Mouse (Mus musculus) heart, embryonic 13.5 days (tissue): ENCODE data around the gene Wfdc12. TPM values are rescaled to one million over a fixed set of nuclear protein-coding genes. Genes with fewer than 3 reads are reported as not detected.

Source experiments
- ATAC-seq: fragments of 200-750 bp; cut with Nextera tagmentation; 2 replicates; pipeline ENCODE4 v1.8.0; 2017; ENCODE audit warnings: moderate TSS enrichment; ENCODE audit not compliant: insufficient number of reproducible peaks, low FRiP score, low TSS enrichment; ENCODE audit errors: extremely low read depth
- H3K27ac ChIP-seq: fragments of 300-500 bp; sonication (generic); replicated peaks from 2 replicates; pipeline ENCODE4 v1.5.1; 2015; ENCODE audit warnings: moderate library complexity, mild to moderate bottlenecking, inconsistent platforms
- H3K27me3 ChIP-seq: fragments of 300-500 bp; sonication (generic); replicated peaks from 2 replicates; pipeline ENCODE4 v1.6.1; 2015; ENCODE audit warnings: mild to moderate bottlenecking, inconsistent platforms
- H3K36me3 ChIP-seq: fragments of 300-500 bp; sonication (generic); 2 replicates; pipeline ENCODE4 v1.6.1; 2015; ENCODE audit warnings: mild to moderate bottlenecking, inconsistent platforms
- H3K4me1 ChIP-seq: fragments of 300-500 bp; sonication (generic); 2 replicates; pipeline ENCODE4 v1.6.1; 2015; ENCODE audit warnings: inconsistent platforms
- H3K4me2 ChIP-seq: fragments of 300-500 bp; sonication (generic); 2 replicates; pipeline ENCODE4 v1.6.1; 2015; ENCODE audit warnings: inconsistent platforms, mild to moderate bottlenecking, moderate library complexity
- H3K4me3 ChIP-seq: fragments of 300-500 bp; sonication (generic); 2 replicates; pipeline ENCODE4 v1.5.1; 2015; ENCODE audit warnings: moderate library complexity, mild to moderate bottlenecking, inconsistent platforms
- H3K9ac ChIP-seq: fragments of 300-500 bp; sonication (generic); 2 replicates; pipeline ENCODE4 v1.6.1; 2015; ENCODE audit warnings: inconsistent platforms, mild to moderate bottlenecking, moderate library complexity
- H3K9me3 ChIP-seq: fragments of 300-500 bp; sonication (generic); 2 replicates; pipeline ENCODE4 v1.6.1; 2016; ENCODE audit warnings: inconsistent platforms
- WGBS: fragments of 180-500 bp; shearing (Covaris S2); methylation state at CpG from one replicate; pipeline ENCODE4 v1.1.7; 2015; ENCODE audit warnings: mixed read lengths; 5-methylcytosine and 5-hydroxymethylcytosine counted together
- polyA plus RNA-seq: library from polyadenylated mRNA; unstranded; fragments of >200 nt; fragmentation: Nextera tagmentation; extraction: Ambion mirVana; gene quantifications from 2 replicates; pipeline ENCODE4 v1.2.1, GENCODE M21; 2015

Wfdc12 gene
- polyA plus RNA-seq, 1 experiment from 2014 or later: not detected

DNA sequence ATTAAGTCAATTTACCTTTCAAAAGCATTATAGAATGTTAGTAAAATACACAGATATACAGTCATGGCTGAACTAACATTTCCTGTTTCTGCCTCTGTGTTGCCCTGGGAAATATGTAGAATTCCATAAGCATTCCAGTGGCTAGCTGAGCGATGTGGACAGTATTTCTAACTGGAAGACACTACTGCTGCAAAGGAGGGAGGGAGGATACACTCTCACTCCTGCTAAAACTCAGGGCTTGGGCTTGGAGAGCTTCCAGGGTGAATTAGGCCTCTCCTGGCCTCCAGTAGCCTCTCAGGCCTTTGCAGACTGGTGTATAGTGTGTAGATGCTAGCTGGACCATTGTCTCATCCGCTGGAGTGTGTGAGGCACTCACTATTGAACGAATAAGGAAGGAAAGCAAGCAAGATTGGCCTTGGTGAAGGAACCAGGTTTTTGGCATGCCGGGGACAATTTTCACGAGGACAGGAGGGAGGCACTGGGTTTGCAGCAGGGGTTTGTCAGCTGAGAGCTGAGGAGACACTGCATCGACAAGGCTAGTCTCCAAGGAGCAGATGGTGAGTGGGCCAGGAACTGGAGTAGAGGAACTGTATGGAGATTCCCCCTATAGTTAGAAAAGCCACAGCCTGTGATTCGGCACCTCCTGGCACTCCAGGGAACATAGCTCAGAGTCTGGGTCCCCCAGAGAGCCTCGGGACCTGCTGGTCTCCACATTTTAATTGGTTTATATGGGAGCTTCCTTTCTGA, 15.6 kb downstream of the Wfdc12 start:
- Histone ChIP-seq H3K4me2 (no peak overlapping the region), H3K9me3 (no peaks in the 10 kb centered on the region), H3K36me3 (no peaks in the 10 kb centered on the region), H3K9ac (no peak overlapping the region), H3K27me3 (peaks cover 62% of the 10 kb centered on the region), H3K27ac (no peak overlapping the region), H3K4me1 (peaks cover 35% of the 10 kb centered on the region), H3K4me3 (no peak overlapping the region)
- WGBS: 57% methylated on average over 8 of the region's 8 CpGs
- no peak for ATAC-seq

DNA sequence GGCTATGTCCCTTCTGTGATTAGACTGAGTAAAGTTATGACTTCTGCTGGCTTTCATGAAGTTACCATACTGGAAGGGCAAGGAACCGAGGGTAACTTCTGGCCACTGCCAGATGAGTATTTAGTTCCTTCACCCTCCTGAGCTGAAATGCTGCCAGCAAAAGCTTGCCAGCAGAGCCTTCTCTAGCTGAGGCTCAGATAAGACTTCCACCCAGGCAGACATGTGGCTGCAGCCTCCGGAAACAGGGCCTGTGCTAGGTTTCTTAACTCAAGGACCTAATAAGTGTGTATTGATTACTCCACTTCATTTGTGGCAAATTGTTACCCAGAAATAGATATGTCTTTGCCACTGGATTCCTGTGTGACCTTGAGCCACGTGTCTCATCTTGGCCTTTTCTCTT, 17.0 kb downstream of the Wfdc12 start:
- peaks cover 38% of the 10 kb centered on the region for H3K4me1 ChIP-seq
- H3K9me3 ChIP-seq: no peaks in the 10 kb centered on the region
- no peak overlapping the region for H3K9ac ChIP-seq
- 23% methylated on average over 3 of the region's 3 CpGs for WGBS
- H3K27me3 ChIP-seq: peaks cover 68% of the 10 kb centered on the region
- no peaks in the 10 kb centered on the region for H3K36me3 ChIP-seq
- H3K27ac ChIP-seq: peak overlapping the region; percentile 43
- H3K4me2 ChIP-seq: no peak overlapping the region
- no peak for ATAC-seq
- H3K4me3 ChIP-seq: no peak overlapping the region

DNA sequence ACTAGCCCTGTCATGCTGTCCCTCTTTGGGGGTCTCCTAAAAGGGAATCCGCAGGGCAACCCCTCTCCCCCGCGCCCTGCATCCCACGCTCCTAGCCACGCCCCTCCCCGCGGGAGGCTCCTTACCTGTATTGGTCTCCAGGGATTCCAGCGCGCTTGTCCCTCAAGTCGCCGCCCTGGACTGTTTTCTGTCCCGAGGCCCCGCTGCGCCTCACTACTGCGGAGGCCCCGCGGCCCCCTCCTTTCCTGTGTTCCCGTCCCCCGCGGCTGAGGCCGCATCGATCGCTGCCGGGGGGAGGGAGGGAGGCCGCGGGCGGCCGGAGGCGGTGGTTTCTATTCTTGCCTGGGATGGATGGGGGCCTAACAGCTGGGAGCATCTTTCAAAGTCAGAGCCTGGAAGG, 19.5 kb downstream of the Wfdc12 start, which contains the start of gene Kcns1:
TSS of gene Kcns1 (minus strand) at position 212 of the 400 bp plus-strand sequence.
- H3K9ac ChIP-seq: peak within 1 kb of the TSS; percentile 71
- H3K27ac ChIP-seq: no peak within 1 kb of the TSS
- H3K36me3 ChIP-seq: no peaks in the 10 kb centered on the region
- peaks cover 74% of the 10 kb centered on the region for H3K27me3 ChIP-seq
- ATAC-seq: no peak
- H3K9me3 ChIP-seq: no peaks in the 10 kb centered on the region
- peak within 1 kb of the TSS; percentile 47 for H3K4me3 ChIP-seq
- H3K4me2 ChIP-seq: peak within 1 kb of the TSS; percentile 73
- WGBS: 2% methylated on average over 29 of the region's 29 CpGs
- H3K4me1 ChIP-seq: peaks cover 46% of the 10 kb centered on the region

DNA sequence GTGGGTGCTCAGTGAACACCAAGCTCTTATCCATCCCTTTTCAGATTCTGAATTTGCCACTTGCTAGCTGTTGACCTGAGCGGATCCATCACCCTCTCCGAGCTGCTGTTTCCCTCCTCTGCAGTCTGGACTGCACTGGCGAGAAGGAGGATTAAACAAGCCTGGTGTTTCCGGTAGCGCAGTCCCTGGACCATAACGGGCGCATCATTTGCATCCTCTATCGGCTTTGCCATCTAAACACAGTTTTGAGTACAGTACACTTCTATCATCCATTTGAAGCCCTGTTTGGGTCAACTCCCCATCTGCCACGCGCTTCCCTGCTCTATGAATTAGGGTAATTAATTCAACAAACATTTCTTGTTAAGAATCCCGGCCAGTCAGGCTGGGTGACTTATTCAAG, 20.1 kb downstream of the Wfdc12 start:
- Histone ChIP-seq H3K4me3 (peak overlapping the region; percentile 47; the same call in 1 of the 2 replicates), H3K9ac (peak overlapping the region; percentile 71; the same call in 1 of the 2 replicates), H3K4me2 (peak overlapping the region; percentile 73), H3K27ac (no peak overlapping the region), H3K9me3 (no peaks in the 10 kb centered on the region), H3K4me1 (peaks cover 46% of the 10 kb centered on the region), H3K27me3 (peaks cover 80% of the 10 kb centered on the region), H3K36me3 (no peaks in the 10 kb centered on the region)
- ATAC-seq: no peak
- 10% methylated on average over 11 of the region's 11 CpGs for WGBS

DNA sequence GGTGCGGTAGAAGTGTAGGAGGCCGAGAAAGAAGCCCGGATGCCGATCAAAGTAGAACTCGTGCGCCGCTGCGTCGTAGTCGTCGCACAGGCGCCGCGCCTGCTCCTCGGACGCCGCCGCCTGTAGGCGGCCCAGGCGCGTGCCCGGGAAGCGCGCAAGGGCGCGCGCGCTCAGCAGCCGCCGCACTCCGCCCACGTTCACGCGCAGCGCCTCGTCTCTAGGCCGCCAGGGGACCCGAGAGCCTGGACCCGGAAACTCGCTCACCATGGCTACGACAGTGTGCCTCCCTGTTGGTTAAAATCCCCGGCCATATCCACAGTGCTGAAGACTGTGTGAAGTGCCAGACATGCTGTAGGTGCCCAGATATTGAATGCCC, 21.8 kb downstream of the Wfdc12 start:
- Histone ChIP-seq H3K27ac (no peak overlapping the region), H3K9me3 (no peaks in the 10 kb centered on the region), H3K27me3 (peaks cover 90% of the 10 kb centered on the region), H3K36me3 (no peaks in the 10 kb centered on the region), H3K4me3 (peak overlapping the region; percentile 45), H3K4me2 (peak overlapping the region; percentile 67), H3K4me1 (peaks cover 32% of the 10 kb centered on the region), H3K9ac (peak overlapping the region; percentile 50; the same call in 1 of the 2 replicates)
- no peak for ATAC-seq
- 11% methylated on average over 28 of the region's 42 CpGs for WGBS

DNA sequence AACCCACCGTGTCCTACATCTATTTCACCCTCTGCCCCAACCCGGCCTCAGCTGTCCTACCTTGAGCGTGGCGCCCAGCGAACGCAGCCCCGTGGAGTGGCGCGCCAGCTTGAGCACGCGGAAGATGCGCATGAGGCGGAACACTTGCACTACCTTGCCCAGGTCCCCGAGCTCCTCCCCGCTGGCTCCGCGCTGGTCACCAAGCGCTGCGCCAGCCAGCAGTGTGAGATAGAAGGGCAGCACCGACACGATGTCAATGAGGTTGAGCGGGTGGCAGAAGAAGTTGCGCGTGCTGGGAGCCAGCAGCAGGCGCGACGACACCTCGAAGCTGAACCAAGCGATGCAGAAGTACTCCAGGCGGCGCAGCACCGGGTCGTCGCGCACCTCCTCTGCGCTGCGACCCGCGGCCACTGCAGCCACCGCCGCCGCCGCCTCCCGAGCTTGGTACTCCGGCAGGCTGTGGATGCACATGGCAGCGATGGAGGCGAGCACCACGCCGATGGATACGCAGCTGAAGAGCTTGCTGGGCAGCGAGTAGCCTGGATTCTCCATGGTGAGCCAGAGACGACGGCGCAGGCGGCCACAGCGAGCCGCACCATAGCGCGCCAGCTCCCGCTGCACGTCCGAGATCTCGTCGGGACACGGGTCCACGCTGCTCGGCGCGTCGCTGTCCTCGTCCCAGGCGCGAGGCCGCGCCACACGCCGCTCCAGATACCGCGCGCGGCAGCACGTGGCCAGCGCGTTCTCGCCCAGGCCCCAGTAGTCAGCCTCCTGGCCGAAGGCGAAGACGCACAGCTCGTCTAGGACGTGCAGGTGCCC, 22.4 kb downstream of the Wfdc12 start:
- no peaks in the 10 kb centered on the region for H3K9me3 ChIP-seq
- peaks cover 96% of the 10 kb centered on the region for H3K27me3 ChIP-seq
- H3K9ac ChIP-seq: peak overlapping the region; percentile 50
- no peaks in the 10 kb centered on the region for H3K36me3 ChIP-seq
- H3K4me2 ChIP-seq: peak overlapping the region; percentile 67
- peaks cover 27% of the 10 kb centered on the region for H3K4me1 ChIP-seq
- peak overlapping the region; percentile 45 for H3K4me3 ChIP-seq
- no peak for ATAC-seq
- no peak overlapping the region for H3K27ac ChIP-seq
- whole genome bisulfite sequencing: 13% methylated on average over 88 of the region's 90 CpGs

DNA sequence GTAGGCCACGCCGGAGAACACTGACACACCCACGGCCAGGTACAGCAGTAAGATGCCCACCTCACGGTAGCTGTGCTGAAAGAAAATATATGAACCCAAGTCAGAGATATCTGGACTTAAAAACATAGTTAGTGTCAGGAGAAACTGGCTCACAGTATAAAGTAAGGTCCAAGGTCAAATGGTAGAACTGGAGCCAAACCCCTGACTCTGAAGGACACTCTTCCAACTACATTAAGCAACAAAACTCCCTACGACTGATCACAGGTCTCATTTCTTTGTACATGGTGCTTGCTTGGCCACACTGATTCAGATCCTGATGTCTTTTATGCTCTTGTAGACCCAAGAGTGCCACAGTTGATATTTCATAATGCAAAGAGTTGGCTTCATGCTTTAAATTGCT, 25.5 kb downstream of the Wfdc12 start:
- Histone ChIP-seq H3K27me3 (peaks cover 75% of the 10 kb centered on the region), H3K27ac (no peak overlapping the region), H3K4me3 (no peak overlapping the region), H3K9ac (no peak overlapping the region), H3K4me1 (peaks cover 11% of the 10 kb centered on the region), H3K9me3 (no peaks in the 10 kb centered on the region), H3K36me3 (no peaks in the 10 kb centered on the region), H3K4me2 (no peak overlapping the region)
- WGBS: 82% methylated on average over 5 of the region's 5 CpGs
- ATAC-seq: no peak

DNA sequence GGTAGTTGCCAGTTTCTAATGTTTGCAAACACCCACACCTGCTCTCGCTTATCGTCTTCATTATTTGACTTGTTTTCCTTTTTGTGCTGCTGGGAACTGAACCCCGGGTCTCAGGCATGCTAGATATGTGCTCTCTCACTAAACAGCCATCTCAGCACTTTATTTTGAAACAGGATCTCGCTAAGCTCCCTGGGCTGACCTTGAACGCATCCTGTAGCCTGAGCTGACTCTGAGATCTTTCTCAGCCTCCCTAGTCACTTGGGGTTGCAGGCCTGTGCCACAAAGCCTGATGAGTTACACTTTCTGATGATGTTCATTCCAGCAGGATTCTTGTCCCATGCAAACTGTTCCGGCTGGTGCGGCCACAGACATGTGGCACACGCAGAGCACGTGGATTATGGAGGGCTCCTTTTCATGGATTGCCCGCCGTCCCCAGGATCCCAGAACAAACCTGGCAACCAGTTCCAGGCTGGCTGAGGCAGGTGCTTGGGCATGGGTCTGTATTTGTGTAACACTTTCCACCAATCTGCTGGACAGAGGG, 28.8 kb downstream of the Wfdc12 start:
- no peaks in the 10 kb centered on the region for H3K4me1 ChIP-seq
- no peaks in the 10 kb centered on the region for H3K9me3 ChIP-seq
- H3K4me2 ChIP-seq: no peak overlapping the region
- H3K27me3 ChIP-seq: peaks cover 42% of the 10 kb centered on the region
- ATAC-seq: no peak
- H3K9ac ChIP-seq: no peak overlapping the region
- H3K4me3 ChIP-seq: no peak overlapping the region
- H3K27ac ChIP-seq: no peak overlapping the region
- H3K36me3 ChIP-seq: peaks cover 4% of the 10 kb centered on the region
- WGBS: 72% methylated on average over 11 of the region's 11 CpGs

DNA sequence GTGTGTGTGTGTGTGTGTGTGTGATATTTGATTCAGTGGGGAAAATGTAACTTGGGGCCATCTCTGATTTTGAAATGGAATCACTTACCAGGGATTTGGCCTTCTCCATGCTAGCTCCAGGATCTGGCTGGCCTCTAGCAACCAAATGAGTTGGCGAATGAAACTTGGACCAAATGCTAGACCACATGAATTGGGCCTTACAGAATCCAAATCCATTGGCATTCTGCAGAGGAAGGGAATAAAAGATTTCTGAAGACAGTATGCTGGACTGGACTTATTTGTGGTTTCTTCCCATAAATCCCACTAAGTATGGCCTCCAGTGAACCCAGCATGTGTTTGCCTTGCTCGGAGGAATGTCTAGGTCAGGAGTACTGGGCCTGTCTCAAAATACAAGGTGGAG, 31.6 kb downstream of the Wfdc12 start:
- H3K27ac ChIP-seq: no peak overlapping the region
- H3K4me1 ChIP-seq: no peaks in the 10 kb centered on the region
- no peaks in the 10 kb centered on the region for H3K9me3 ChIP-seq
- no peak overlapping the region for H3K9ac ChIP-seq
- H3K4me3 ChIP-seq: no peak overlapping the region
- H3K36me3 ChIP-seq: peaks cover 26% of the 10 kb centered on the region
- H3K4me2 ChIP-seq: no peak overlapping the region
- peaks cover 15% of the 10 kb centered on the region; the same call in 1 of the 2 replicates for H3K27me3 ChIP-seq
- WGBS: 89% methylated on average over 2 of the region's 2 CpGs
- ATAC-seq: no peak

DNA sequence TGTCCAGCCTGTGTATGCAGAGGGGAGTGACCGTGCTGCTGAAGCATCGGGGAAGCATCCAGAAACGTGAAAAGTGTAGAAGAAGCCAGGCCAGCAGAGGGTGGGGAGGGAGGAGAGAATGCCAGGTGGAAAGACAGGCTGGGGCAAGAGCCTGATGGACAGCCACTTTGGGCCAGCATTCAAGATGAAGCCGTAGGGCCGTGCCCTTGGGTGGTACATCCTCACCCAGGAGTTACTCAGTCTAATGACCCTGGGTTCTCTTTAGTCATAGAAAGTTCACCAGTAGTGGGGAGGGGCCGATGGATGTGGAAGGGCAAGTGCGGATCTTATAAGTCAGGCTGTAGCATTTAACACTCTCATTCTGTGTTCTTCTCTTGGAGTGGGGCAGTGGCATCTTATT, 34.2 kb downstream of the Wfdc12 start:
- H3K4me1 ChIP-seq: no peaks in the 10 kb centered on the region
- no peak overlapping the region for H3K9ac ChIP-seq
- no peaks in the 10 kb centered on the region for H3K9me3 ChIP-seq
- peaks cover 50% of the 10 kb centered on the region for H3K36me3 ChIP-seq
- WGBS: 81% methylated on average over 7 of the region's 7 CpGs
- no peak overlapping the region for H3K27ac ChIP-seq
- no peaks in the 10 kb centered on the region for H3K27me3 ChIP-seq
- no peak for ATAC-seq
- no peak overlapping the region for H3K4me2 ChIP-seq
- no peak overlapping the region for H3K4me3 ChIP-seq

DNA sequence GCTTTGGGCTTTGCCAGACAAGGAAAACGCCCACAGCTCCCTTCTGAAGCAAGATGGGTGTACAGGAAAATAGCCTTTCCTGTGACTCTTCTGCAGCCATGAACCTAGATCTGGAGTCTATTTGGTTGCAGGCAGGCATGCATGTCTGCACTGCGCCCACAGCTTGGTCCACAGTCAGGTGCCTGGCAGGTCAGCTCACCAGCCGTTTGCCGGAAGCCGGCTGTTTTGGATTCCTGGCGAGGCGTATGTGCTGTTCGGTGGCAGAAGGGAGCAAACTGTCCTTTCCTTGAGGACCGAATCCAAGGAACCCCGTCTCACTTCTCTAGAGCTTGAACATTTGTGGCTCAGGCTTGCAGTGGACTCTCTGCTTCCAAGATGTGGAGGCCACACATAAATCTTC, 36.4 kb downstream of the Wfdc12 start:
- Histone ChIP-seq H3K4me2 (no peak overlapping the region), H3K36me3 (peaks cover 50% of the 10 kb centered on the region), H3K27ac (no peak overlapping the region), H3K9ac (no peak overlapping the region), H3K27me3 (no peaks in the 10 kb centered on the region), H3K4me1 (peaks cover 21% of the 10 kb centered on the region), H3K9me3 (no peaks in the 10 kb centered on the region), H3K4me3 (no peak overlapping the region)
- WGBS: 87% methylated on average over 10 of the region's 10 CpGs
- no peak for ATAC-seq
